Mouse (Mus musculus): ENCODE data around the gene Cd68.

Gene Cd68

GRCm38 (mm10) chr11:69670786-69671725 lies 5.1 kb upstream of the Cd68 start:
- peak; percentile 76 to 91 for DNase-seq (ENCODE audit: low spot score in 2 of 2)

GRCm38 (mm10) chr11:69666665-69667005 lies 682 bp upstream of the Cd68 start:
- no peak for DNase-seq (ENCODE audit: low spot score in 2 of 2)

GRCm38 (mm10) chr11:69665457-69665960 lies 444 bp downstream of the Cd68 start:
- DNase-seq (ENCODE audit: low spot score in 2 of 2) = no peak

- DNase-seq (ENCODE audit: low spot score in 2 of 2) = no peak
These were observed 1.1 kb downstream of the Cd68 start for GRCm38 (mm10) chr11:69664841-69665240.

GRCm38 (mm10) chr11:69663795-69664194 lies 2.2 kb downstream of the Cd68 start:
- no peak for DNase-seq (ENCODE audit: low spot score in 2 of 2)

- no peak for DNase-seq (ENCODE audit: low spot score in 2 of 2)
These were observed 2.8 kb downstream of the Cd68 start for GRCm38 (mm10) chr11:69662967-69663671.

GRCm38 (mm10) chr11:69662213-69662966 lies 3.6 kb downstream of the Cd68 start, which contains the start of gene Mpdu1:
TSS of gene Mpdu1 (minus strand) at chr11:69662642.
- peak; percentile 86 to 90 for DNase-seq (ENCODE audit: low spot score in 2 of 2)

- no peak for DNase-seq (ENCODE audit: low spot score in 2 of 2)
These were observed 4.6 kb downstream of the Cd68 start for GRCm38 (mm10) chr11:69661221-69661881.

- DNase-seq (ENCODE audit: low spot score in 2 of 2) = no peak
These were observed 8.5 kb downstream of the Cd68 start for GRCm38 (mm10) chr11:69657462-69657881.

GRCm38 (mm10) chr11:69656617-69657461 lies 9.1 kb downstream of the Cd68 start:
- peak in 1 of 2 experiments; percentile 66 for DNase-seq (ENCODE audit: low spot score in 2 of 2)

GRCm38 (mm10) chr11:69656065-69656455 lies 9.9 kb downstream of the Cd68 start:
- DNase-seq (ENCODE audit: low spot score in 2 of 2) = peak; percentile 55 to 68

GRCm38 (mm10) chr11:69655264-69656064 lies 10.5 kb downstream of the Cd68 start, which contains the start of gene Sox15:
TSS of gene Sox15 (plus strand) at chr11:69655314.
- peak; percentile 50 to 76 for DNase-seq (ENCODE audit: low spot score in 2 of 2)

- DNase-seq (ENCODE audit: low spot score in 2 of 2) = no peak
These were observed 11.2 kb downstream of the Cd68 start for GRCm38 (mm10) chr11:69654760-69655159.

GRCm38 (mm10) chr11:69653399-69653798 lies 12.6 kb downstream of the Cd68 start:
- DNase-seq (ENCODE audit: low spot score in 2 of 2) = no peak

- no peak for DNase-seq (ENCODE audit: low spot score in 2 of 2)
These were observed 20.1 kb downstream of the Cd68 start for GRCm38 (mm10) chr11:69645860-69646259.

GRCm38 (mm10) chr11:69635471-69635870 lies 30.5 kb downstream of the Cd68 start:
- no peak for DNase-seq (ENCODE audit: low spot score in 2 of 2)

GRCm38 (mm10) chr11:69633128-69633866 lies 32.7 kb downstream of the Cd68 start:
- DNase-seq (ENCODE audit: low spot score in 2 of 2) = peak in 1 of 2 experiments; percentile 46

- peak; percentile 100 for DNase-seq (ENCODE audit: low spot score in 2 of 2)
These were observed 33.5 kb downstream of the Cd68 start, which contains the start of gene Fxr2 for GRCm38 (mm10) chr11:69632284-69633089. TSS of gene Fxr2 (plus strand) at chr11:69632990.

Measured in urinary bladder, adult 18-20 months (tissue).